In the genomic region with DNA sequence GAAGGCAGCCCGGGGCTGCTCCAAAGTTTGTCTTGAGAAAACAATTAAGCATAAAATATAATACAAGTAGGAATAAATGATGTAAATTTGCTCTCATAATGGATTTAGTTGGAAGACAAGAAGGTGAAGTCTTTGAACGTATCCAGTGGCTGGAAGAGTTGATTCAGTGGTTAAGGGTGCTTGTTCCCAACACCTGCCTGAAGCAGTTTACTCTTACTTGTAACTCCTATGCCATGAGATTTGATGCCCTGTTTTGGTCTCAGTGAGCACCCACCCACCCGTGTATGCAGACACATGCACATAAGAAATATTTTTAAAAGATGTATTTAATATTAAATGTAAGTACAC, we compare ENCODE assay signal across 8 mouse cellular contexts. TPM values are rescaled to one million over a fixed set of nuclear protein-coding genes. Genes with fewer than 3 reads are reported as not detected.
DNase-seq lines count a peak whose midpoint lies in the region; ATAC-seq lines count a peak whose summit lies in the region.

No protein-coding gene starts in this region.

- H3K4me3 ChIP-seq in heart, embryonic 15.5 days: no peak overlapping the region
- no peak overlapping the region for H3K4me3 ChIP-seq in neural tube, embryonic 13.5 days
- H3K4me3 ChIP-seq in liver, embryonic 12.5 days: no peak overlapping the region
- H3K4me3 ChIP-seq in stomach, embryonic 16.5 days (replicated peaks; ENCODE audit: low read length): no peak overlapping the region

- H3K36me3 ChIP-seq in heart, embryonic 15.5 days: no peaks in the 10 kb centered on the region
- no peaks in the 10 kb centered on the region for H3K36me3 ChIP-seq in neural tube, embryonic 13.5 days
- H3K36me3 ChIP-seq in liver, embryonic 12.5 days: no peaks in the 10 kb centered on the region
- no peaks in the 10 kb centered on the region for H3K36me3 ChIP-seq in stomach, embryonic 16.5 days (ENCODE audit: control insufficient read depth, insufficient read depth, low read length)

- peaks cover 24% of the 10 kb centered on the region for H3K4me1 ChIP-seq in heart, embryonic 15.5 days (replicated peaks)
- peaks cover 11% of the 10 kb centered on the region; the same call in 1 of the 2 replicates for H3K4me1 ChIP-seq in neural tube, embryonic 13.5 days (replicated peaks)
- H3K4me1 ChIP-seq in liver, embryonic 12.5 days: peaks cover 43% of the 10 kb centered on the region
- peaks cover 9% of the 10 kb centered on the region; the same call in 1 of the 2 replicates for H3K4me1 ChIP-seq in stomach, embryonic 16.5 days (ENCODE audit: control insufficient read depth, insufficient read depth, low read length)

- no peaks in the 10 kb centered on the region for H3K9me3 ChIP-seq in heart, embryonic 15.5 days (replicated peaks)
- no peaks in the 10 kb centered on the region for H3K9me3 ChIP-seq in neural tube, embryonic 13.5 days
- H3K9me3 ChIP-seq in liver, embryonic 12.5 days (replicated peaks): no peaks in the 10 kb centered on the region
- H3K9me3 ChIP-seq in stomach, embryonic 16.5 days (replicated peaks; ENCODE audit: control insufficient read depth, low read length): no peaks in the 10 kb centered on the region

- H3K27me3 ChIP-seq in heart, embryonic 15.5 days: no peaks in the 10 kb centered on the region
- no peaks in the 10 kb centered on the region for H3K27me3 ChIP-seq in neural tube, embryonic 13.5 days
- H3K27me3 ChIP-seq in liver, embryonic 12.5 days (replicated peaks): no peaks in the 10 kb centered on the region
- no peaks in the 10 kb centered on the region for H3K27me3 ChIP-seq in stomach, embryonic 16.5 days (ENCODE audit: control insufficient read depth, insufficient read depth, low read length)

- ATAC-seq in heart, embryonic 15.5 days (replicated peaks; ENCODE audit: insufficient number of reproducible peaks, insufficient read depth, low FRiP score, low read depth): no peak
- ATAC-seq in neural tube, embryonic 13.5 days (ENCODE audit: low read depth): no peak
- ATAC-seq in liver, embryonic 12.5 days: no peak
- ATAC-seq in stomach, embryonic 16.5 days (ENCODE audit: insufficient read depth, low FRiP score): no peak

- WGBS in heart, embryonic 15.5 days: 14% methylated on average over 3 of the region's 3 CpGs
- 17% methylated on average over 3 of the region's 3 CpGs for WGBS in neural tube, embryonic 13.5 days
- WGBS in liver, embryonic 12.5 days (ENCODE audit: insufficient replicate concordance): 7% methylated on average over 3 of the region's 3 CpGs
- WGBS in stomach, embryonic 16.5 days: 10% methylated on average over 3 of the region's 3 CpGs

- no peak for DNase-seq in heart, adult 9 months (ENCODE audit: low spot score in 2 of 2)
- no peak for DNase-seq in neural tube, embryonic 10.5 days (ENCODE audit: extremely low spot score, low spot score)
- DNase-seq in left cerebral cortex, adult 8-10 months (ENCODE audit: low spot score in 2 of 2): no peak
- DNase-seq in gastrocnemius, adult 18-20 months (ENCODE audit: low spot score): no peak

- peak overlapping the region; percentile 82 for H3K27ac ChIP-seq in heart, embryonic 15.5 days
- H3K27ac ChIP-seq in neural tube, embryonic 13.5 days (replicated peaks): peak overlapping the region; percentile 62
- peak overlapping the region; percentile 79 for H3K27ac ChIP-seq in liver, embryonic 12.5 days
- peak overlapping the region; percentile 77 for H3K27ac ChIP-seq in stomach, embryonic 16.5 days (ENCODE audit: low read length)

- peak overlapping the region; percentile 25; the same call in 1 of the 2 replicates for H3K9ac ChIP-seq in heart, embryonic 15.5 days
- H3K9ac ChIP-seq in neural tube, embryonic 13.5 days: no peak overlapping the region
- no peak overlapping the region for H3K9ac ChIP-seq in liver, embryonic 12.5 days
- H3K9ac ChIP-seq in stomach, embryonic 16.5 days (ENCODE audit: low read length): no peak overlapping the region

- H3K4me2 ChIP-seq in heart, embryonic 15.5 days: peak overlapping the region; percentile 30; the same call in 1 of the 2 replicates
- H3K4me2 ChIP-seq in neural tube, embryonic 13.5 days: no peak overlapping the region
- no peak overlapping the region for H3K4me2 ChIP-seq in liver, embryonic 12.5 days
- H3K4me2 ChIP-seq in stomach, embryonic 16.5 days (ENCODE audit: low read depth, low read length): no peak overlapping the region

RNA-seq across cellular contexts. Expression of gene Tex14, which starts 44.3 kb away (rescaled TPM):
- 0.24 and 0.27 TPM in 2 replicates for polyA plus RNA-seq in heart, embryonic 15.5 days (2015; fragmentation: Nextera tagmentation; extraction: Ambion mirVana)
- polyA plus RNA-seq in neural tube, embryonic 13.5 days (2015; fragmentation: Nextera tagmentation; extraction: Ambion mirVana): 0.32 and 1.4 TPM in 2 replicates
- not detected in 2 replicates for polyA plus RNA-seq in liver, embryonic 12.5 days (2016; fragmentation: Nextera tagmentation; extraction: Ambion mirVana)
- polyA plus RNA-seq in stomach, embryonic 16.5 days (2015; fragmentation: Nextera tagmentation; extraction: Ambion mirVana): 0.36 and 1.0 TPM in 2 replicates
- total RNA-seq in left cerebral cortex, adult 8-10 months (2022): 1 to 10 TPM in 1 of 4 experiments, under 1 TPM in 1, not detected in 2; 0.57 to 1.4 TPM
- total RNA-seq in gastrocnemius, adult 18-20 months (2021): under 1 TPM; 0.14 TPM

RNA-seq across cellular contexts. Expression of gene Rad51c, which starts 44.4 kb away (rescaled TPM):
- 8.5 and 9.5 TPM in 2 replicates for polyA plus RNA-seq in heart, embryonic 15.5 days (2015; fragmentation: Nextera tagmentation; extraction: Ambion mirVana)
- polyA plus RNA-seq in neural tube, embryonic 13.5 days (2015; fragmentation: Nextera tagmentation; extraction: Ambion mirVana): 6.2 and 7.0 TPM in 2 replicates
- polyA plus RNA-seq in liver, embryonic 12.5 days (2016; fragmentation: Nextera tagmentation; extraction: Ambion mirVana): 5.0 and 5.9 TPM in 2 replicates
- 6.3 and 7.1 TPM in 2 replicates for polyA plus RNA-seq in stomach, embryonic 16.5 days (2015; fragmentation: Nextera tagmentation; extraction: Ambion mirVana)
- 1 to 10 TPM; 2.6 to 4.7 (median 4.0) TPM for total RNA-seq in left cerebral cortex, adult 8-10 months (2022)
- under 1 TPM; 0.17 to 0.18 TPM for total RNA-seq in gastrocnemius, adult 18-20 months (2021)
